Mouse (Mus musculus) NIH3T3 (cell line): ENCODE data around the gene Ndufaf5.
A peak's percentile ranks its signal among the peaks of the same experiment; 100 is the strongest.
"Not testable (repeated sequence)": the region's sequence is repeated elsewhere in the genome, so short reads cannot be mapped to it uniquely, and the experiment has no call there.

ENCODE experiments used
- DNase-seq: peaks from one replicate; pipeline ENCODE4 v3.0.0-alpha.2; 2012; ENCODE audit warnings: low read depth

The Ndufaf5 gene

GRCm38 (mm10) chr2:140170127-140170802 lies at the start of gene Ndufaf5, which contains the start of gene Esf1:
Gene Ndufaf5, plus strand, starts transcription at chr2:140170649.
Gene Esf1, minus strand, starts transcription at chr2:140170564.
- peak; percentile 98 for DNase-seq

- no peak for DNase-seq
These were observed 44.9 kb upstream of the Ndufaf5 start for GRCm38 (mm10) chr2:140125516-140125915.

- DNase-seq, result not testable (repeated sequence)
These were observed 18.7 kb upstream of the Ndufaf5 start, which contains the start of gene Gm17374 for GRCm38 (mm10) chr2:140151743-140152142. Gene Gm17374, plus strand, starts transcription at chr2:140152043.

GRCm38 (mm10) chr2:140159186-140159730 lies 11.2 kb upstream of the Ndufaf5 start:
- DNase-seq, result peak; percentile 67

- no peak for DNase-seq
These were observed 7.0 kb upstream of the Ndufaf5 start for GRCm38 (mm10) chr2:140163351-140163854.

- no peak for DNase-seq
These were observed 1.4 kb upstream of the Ndufaf5 start for GRCm38 (mm10) chr2:140169057-140169456.

GRCm38 (mm10) chr2:140170803-140171553 lies 529 bp downstream of the Ndufaf5 start:
- DNase-seq, result no peak

GRCm38 (mm10) chr2:140185685-140186210 lies 15.3 kb downstream of the Ndufaf5 start:
- DNase-seq, result not testable (repeated sequence)

GRCm38 (mm10) chr2:140200713-140201112 lies 30.3 kb downstream of the Ndufaf5 start:
- DNase-seq, result peak; percentile 29

- no peak for DNase-seq
These were observed 32.1 kb downstream of the Ndufaf5 start for GRCm38 (mm10) chr2:140202573-140202972.

- no peak for DNase-seq
These were observed 33.3 kb downstream of the Ndufaf5 start for GRCm38 (mm10) chr2:140203756-140204155.

GRCm38 (mm10) chr2:140214519-140215027 lies 44.1 kb downstream of the Ndufaf5 start:
- DNase-seq, result no peak

- no peak for DNase-seq
These were observed 45.0 kb downstream of the Ndufaf5 start for GRCm38 (mm10) chr2:140215415-140215814.

- DNase-seq, result peak; percentile 5
These were observed 45.5 kb downstream of the Ndufaf5 start for GRCm38 (mm10) chr2:140215965-140216364.

GRCm38 (mm10) chr2:140220325-140220724 lies 49.9 kb downstream of the Ndufaf5 start:
- DNase-seq, result no peak

- DNase-seq, result no peak
These were observed 59.8 kb downstream of the Ndufaf5 start for GRCm38 (mm10) chr2:140230295-140230694.

GRCm38 (mm10) chr2:140237245-140237644 lies 66.8 kb downstream of the Ndufaf5 start:
- no peak for DNase-seq

- no peak for DNase-seq
These were observed 71.9 kb downstream of the Ndufaf5 start for GRCm38 (mm10) chr2:140242398-140242797.

- no peak for DNase-seq
These were observed 72.7 kb downstream of the Ndufaf5 start for GRCm38 (mm10) chr2:140243105-140243504.
